Mouse (Mus musculus) adrenal gland, adult 18-20 months (tissue): ENCODE measurements around the gene Ak4. TPM values are rescaled to one million over a fixed set of nuclear protein-coding genes. Genes with fewer than 3 reads are reported as not detected.
"Not testable (repeated sequence)": the region's sequence is repeated elsewhere in the genome, so short reads cannot be mapped to it uniquely, and the experiment has no call there.

Experiments
- DNase-seq, 2 experiments: peaks; one replicate each; pipeline ENCODE4 v3.0.0; 2021 to 2022; ENCODE audit warnings: low spot score in 2 of 2
- long read RNA-seq, 2 experiments: library from polyadenylated mRNA; stranded (forward); transcript quantifications; one replicate each; pipeline ENCODE4 v2.0.0; 2021
- total RNA-seq, 2 experiments: library from RNA; stranded (reverse); gene quantifications; 1 replicate in 1 of 2; 2 replicates in 1 of 2; pipeline ENCODE4 v1.2.3; 2021

The Ak4 gene
- total RNA-seq = 1 to 10 TPM; 6.9 to 8.4 TPM
- long read RNA-seq, experiment 1 = 0 reads
- long read RNA-seq, experiment 2, partial matches to known transcripts = 1 of 4 reads
- long read RNA-seq, experiment 2, other reads (novel, unspliced or antisense) = 3 of 4 reads

DNA sequence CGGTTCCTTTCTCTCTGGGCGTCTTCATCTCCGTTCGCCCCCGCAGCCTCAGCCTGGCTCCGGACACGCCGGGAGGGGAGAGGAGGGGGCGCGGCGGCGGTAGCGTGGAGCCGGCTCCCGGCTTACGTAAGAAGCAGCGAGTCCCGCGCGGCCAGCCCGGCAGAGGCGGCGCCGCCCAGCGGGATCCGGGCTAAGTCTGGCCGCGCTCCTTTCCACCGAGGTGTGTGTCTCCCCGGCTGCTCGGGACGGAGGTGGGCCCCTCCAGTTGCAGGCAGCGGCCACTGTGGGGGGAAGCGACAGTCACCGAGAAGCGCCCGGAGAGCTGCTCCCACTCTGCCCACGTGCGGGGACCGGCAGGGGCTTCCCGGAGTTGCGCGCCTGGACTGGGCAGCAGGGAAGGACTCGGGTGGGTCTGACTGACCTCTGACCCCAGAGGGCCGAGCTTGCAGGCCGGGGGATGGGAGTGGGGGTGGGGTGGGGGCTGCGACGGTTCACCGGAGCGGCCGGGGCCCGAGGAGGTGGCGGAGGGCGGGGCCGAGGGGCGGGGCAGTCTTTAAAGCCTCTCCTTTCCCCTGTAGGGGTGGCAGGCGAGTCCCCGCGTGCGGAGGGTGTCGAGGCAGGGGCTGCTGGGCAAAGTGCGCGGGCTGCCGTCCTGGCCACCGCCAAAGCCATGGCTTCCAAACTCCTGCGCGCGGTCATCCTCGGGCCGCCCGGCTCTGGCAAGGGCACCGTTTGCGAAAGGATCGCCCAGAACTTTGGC lies at the start of gene Ak4:
Gene Ak4 (plus strand): TSS at position 127 of the 760 bp plus-strand sequence.
- DNase-seq = peak; percentile 56 to 61

DNA sequence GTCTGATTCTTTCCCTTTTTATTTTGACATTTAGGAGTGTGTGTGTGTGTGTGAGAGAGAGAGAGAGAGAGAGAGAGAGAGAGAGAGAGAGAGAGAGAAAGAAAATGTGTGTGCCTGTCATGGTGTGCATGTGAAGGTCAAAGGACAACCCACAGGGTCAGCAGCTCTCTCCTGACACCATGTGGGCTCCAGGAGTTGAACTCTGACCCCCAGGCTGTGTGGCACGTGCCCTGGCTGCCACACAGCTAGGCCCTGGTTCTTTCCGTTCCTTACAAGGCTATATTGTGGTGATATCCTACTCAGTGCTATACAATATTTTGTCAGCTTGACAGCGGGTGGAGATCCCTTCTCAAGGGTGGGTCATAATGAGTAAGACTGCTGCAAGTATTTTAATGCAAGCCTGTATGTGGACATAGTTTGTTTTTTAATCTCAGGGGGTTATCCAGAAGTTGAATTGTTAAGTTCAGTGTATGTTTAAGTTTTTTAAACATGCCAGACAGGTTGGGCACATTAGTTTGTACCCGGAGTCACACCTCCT lies 49.3 kb upstream of the Ak4 start:
- no peak for DNase-seq

DNA sequence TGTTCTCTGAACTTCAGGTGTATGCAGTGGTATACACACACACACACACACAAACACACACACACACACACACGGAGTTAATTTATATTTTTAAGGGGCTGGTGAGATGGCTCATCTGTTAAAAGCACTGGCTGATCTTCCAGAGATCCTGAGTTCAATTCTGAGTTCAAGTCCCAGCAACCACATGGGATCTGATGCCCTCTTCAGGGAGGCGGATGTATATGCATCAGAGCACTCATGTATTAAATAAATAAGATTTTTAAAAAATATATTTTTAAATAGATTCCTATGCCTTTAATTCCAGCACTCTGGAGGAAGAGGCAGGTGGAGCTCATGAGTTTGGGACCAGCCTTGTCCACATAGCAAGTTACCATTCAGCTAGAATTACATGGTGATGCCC lies 46.8 kb upstream of the Ak4 start:
- no peak for DNase-seq

DNA sequence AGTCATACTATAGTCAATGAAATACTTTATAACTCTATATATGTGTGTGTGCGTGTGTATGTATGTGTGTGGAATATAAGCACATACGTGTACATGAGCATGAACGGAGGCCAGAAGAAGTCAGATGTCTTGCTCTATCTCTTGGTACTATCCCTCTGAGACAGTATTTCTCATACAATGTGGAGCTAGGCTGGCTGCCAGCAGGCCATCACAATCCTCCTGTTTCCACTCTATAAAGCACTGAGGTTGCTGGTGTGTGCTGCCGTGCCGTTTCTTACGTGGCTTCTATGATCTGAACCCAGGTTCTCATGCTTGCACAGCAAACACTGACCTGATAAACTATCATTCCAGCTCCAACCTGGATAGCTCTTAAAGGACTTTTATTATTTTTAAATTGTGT lies 46.3 kb upstream of the Ak4 start:
- no peak for DNase-seq

DNA sequence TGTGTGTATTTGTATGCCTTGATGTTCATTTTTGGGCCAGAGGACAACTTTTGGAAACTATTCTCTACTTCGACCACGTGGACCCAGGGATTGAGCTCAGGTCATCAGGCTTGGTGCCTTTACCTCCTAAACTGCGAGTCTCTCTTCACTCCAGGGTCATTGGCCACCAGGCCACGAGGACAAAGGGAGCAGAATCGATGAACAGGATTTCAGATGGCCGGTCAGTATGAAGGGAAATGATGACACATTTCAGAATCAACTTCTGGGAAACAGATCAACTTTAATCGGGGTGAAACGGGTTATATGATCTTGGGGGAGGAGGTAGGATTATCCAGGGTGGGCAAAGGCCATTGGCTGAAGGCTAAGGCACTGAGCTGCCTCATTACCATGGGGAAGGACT lies 45.0 kb upstream of the Ak4 start:
- DNase-seq = no peak

DNA sequence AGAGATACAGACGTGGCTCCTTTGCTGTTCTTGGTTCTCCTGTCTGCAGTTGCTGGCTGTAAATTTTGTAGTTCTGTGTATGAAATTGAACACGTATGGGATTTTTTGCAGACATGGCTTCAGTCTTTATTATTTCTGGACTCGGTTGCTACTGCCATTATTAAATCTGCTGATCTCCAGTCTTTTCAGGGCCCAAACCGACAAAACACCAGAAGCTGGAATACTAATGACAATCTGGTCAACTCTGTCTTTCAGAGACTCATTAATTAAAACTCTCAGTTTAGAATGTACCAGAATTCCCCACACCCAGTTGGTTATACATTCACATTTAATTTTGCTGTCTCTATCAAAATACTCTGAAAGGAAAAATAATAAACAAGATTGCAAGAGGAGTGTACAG lies 42.2 kb upstream of the Ak4 start:
- no peak for DNase-seq

DNA sequence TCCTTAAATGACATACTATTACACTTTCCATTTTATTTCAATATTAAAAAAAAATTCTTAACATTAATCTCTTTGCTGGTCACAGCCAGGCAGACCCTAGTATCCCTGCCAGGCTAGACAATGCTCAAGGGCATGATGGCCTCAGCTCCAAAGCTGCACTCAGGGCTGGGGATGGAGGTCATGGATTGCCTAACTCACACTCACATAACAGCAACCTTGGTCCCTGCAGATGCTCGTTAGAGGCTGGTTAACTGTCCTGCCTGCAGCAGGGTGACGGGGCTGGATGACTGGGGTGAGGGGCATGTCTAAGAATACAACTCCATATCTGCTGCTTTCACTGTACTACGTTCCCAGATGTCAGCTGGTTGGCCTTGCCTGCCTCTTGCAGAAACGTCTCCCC lies 40.8 kb upstream of the Ak4 start:
- DNase-seq = peak in 1 of 2 experiments; percentile 34

DNA sequence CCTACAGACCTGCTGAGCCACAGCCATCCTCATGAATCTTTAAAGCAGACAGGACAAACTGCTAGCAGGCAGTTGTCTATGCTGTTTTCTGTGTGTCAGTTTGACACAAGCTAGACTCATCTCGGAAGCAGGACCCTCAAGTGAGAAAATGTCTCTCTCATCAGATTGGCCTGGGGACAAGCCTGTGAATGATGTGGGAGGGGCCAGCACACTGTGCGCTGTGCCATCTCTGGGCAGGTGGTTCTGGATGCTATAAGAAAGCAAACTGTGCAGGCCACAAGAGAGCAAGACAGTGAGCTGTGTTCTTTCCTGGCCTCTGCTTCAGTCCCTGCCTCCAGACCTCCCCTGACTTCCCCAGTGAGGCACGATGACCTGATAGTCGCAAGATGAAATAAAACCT lies 40.3 kb upstream of the Ak4 start:
- DNase-seq = no peak

DNA sequence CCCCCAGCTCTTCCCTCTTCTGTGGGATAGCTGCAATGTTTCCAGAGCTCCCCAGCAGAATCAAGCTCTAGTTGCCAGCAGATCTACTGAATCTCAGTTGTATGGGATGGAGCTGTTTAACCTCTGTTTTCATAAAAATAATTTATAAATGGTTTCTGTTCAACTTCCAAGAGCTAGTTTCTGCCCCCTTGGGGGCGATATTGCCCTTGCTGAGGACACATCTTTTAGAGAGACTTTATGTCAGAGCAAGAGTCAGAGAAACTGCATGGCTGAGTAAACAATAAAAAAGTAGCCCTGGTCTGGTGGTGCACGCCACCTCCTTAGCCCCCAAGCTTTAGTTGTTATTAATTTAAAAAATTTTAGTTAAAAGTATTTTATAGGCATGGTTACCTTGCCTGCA lies 34.1 kb upstream of the Ak4 start:
- no peak for DNase-seq

DNA sequence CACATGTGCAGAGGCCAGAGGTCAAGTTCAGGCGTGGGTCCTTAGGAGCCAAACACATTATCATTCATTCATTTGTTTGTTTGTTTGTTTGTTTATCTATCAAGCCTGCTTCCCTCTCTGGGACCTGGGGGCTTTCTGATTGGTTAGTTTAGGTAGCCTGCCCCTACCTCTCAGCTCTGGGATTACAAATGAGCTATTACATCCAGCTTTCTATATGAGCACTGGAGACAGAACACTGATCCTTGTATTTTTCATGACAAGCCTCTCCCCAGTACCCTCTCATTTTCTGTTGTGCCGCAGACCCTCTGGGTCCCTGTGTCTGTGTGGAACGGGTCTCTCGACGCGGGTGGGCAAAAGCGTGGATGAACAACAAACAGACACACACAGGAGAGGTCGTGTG lies 30.8 kb upstream of the Ak4 start:
- no peak for DNase-seq

DNA sequence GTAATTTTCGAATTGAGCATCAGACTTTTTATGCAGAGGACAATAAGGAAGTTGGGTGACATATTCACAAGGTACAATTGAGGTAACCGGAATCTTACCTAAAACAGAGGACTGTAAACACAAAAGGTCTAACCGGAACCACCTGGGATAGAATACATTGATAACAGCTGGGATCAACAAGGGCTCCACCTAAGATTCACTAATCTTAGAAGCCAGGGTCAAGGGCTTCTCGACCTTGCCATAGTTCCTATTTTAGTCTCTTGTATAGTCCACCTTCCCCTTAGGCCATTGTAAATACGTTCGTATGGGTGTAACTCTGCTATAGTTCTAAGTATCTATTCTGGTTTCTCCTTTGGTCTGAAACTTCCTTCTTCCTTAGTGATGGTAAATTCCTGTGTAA lies 30.4 kb upstream of the Ak4 start:
- DNase-seq = not testable (repeated sequence)

DNA sequence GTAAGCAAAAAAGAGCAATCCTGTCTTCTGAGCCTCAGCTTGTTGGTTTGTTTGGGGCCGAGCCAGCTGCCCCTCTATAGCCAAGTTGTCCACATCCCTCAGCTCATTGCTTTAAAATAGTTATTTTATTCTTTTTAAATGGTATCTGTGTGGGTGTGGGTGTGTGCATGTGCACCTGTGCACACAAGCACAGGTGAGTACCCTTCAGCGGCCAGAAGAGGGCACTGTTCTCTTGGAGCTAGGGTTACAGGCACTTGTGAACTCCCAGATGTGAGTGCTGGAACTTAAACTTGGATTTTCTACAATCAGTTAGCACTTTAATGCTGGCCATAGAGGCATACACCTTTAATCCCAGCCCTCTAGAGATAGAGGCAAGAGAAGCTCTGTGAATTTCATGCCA lies 26.8 kb upstream of the Ak4 start:
- DNase-seq = peak; percentile 26 to 46

DNA sequence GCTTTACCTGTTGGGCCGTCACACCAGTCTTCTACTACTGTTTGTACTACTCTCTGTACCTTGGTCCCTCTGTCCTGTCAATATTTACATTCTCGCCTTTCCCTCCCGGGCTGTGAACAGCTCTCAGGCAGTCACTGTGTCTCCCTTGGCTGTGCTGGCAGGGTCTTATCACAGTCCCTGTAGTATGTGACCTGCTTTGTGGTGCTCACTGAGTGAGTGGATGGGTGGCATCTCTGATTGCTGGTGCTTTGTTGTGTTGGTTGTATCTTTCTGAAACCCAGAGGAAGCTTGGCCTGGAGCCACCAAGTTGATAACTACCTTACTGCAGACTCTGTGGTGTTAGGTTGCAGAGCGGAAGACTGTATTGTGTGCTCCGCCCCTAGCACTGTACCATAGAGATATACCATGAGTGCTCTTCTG lies 25.8 kb upstream of the Ak4 start:
- no peak for DNase-seq

DNA sequence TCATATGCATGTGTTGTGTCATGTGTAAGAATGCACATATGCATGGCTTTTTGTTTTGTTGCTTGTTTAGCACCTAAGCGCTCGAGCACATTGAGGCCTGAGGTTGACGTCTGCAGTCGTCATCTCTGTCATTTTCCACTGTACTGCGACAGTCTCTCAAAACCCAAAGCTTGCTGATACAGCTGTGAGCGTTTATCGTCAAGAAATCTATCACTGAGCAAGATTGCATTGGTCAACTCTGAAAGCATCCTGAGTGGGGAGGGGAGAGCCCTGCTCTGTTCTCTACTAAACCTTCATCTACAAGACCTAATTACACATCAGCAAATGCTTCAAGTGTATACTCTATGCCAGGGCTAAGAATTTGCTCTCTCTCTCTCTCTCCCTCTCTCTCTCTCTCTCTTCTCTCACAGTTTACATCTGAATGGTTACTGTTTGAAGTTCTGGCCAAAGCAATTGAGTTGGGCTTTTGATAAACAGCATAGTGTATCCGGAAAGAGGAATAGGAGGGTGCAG lies 24.0 kb upstream of the Ak4 start:
- no peak for DNase-seq

DNA sequence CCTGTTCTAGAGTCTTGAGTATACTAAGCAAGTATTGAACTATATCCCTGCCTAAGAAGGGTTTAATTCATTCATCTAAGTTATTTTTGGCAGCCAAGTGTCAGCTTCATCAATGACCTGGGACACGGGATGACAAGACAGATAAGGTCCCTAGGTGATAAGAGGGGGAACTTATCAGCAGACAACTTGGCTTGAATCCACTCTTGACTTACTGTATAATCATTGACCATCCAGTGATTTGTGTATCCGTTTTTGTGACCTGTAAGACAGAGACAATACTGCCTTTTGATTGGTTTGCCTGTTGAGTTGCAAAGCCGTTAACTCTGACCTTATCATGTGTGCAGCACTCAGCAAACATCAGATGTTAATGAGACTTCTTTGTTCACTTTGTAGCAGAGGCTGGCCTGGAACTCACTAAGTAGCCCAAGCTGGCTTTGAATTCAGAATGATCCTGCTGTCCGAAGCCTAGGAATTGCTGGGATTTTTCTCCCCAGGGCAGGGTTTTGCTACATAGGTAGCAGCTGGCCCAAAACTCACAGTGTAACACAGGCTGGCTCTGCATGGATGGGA lies 19.0 kb upstream of the Ak4 start:
- no peak for DNase-seq

DNA sequence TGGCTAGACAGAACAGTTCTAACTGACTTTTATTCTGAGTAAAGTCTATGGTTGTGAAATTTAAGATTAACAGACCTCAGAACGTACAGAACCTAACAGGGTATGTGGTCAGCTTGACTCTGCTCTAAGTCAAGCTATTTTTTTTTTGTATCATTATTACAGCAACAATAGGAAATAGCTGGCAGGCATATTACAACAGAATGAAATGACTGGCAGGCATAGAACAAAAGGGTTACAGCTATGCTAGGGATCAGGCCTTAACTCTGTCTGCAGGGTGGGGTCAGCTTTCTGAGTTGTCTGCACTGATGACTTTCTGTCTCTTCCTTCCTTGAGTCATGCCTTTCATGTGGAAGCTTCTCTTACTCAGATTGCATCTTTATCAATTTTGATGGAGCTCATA lies 17.1 kb upstream of the Ak4 start:
- DNase-seq = no peak

DNA sequence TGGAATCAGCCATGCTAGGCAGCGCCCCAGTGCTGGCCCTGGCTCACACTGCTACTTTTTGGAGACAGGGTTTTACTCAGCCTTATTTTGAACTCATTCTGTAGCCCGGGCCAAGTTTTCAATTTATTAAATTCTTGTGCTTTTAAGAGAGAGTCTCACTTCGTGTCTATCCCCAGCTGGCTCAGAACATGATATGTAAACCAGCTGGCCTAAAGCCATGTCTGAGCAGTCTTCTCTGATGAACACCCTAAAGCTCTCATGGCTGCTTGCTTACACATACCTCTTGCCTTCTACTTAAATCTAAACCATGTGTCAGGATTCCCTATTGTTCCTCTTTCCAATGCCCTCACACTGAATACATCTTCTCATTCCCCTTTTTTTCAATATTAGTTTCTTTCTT lies 14.2 kb upstream of the Ak4 start:
- DNase-seq = no peak

DNA sequence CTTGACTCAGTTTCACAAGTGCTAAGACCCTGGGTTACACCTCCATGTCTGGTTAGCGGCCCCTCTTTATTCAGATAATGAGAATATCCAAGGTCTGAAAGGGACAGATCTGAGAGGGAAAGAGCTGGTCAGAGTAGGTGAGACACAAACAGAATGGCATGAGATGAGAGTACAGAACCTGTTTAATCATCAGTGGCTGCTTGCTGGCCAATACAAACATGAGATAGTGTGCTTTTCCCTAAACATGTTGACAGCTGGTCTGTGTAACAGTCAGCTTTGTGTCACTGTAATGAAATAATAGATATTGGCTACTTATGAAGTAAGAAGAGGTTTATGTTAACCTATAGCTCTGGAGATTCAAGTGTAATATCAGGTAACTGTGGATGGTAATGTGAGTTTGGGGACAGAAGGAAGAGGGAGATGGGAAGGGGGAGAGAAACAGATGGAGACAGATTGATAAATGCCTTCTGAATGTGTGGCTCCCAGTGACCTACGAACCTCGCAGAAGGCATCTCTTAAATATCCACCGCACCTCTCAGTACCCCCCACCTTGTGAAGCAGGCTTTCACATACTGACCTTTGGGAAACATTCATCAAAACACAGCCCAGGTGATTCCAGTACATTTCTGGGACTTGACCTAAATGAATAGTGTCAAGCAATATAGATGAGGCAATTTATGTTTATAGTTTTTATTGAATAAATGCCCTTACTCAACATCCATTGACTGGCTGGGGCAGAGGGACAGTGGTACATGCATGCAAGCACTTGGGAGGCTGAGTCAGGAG lies 12.5 kb upstream of the Ak4 start:
- DNase-seq = no peak

DNA sequence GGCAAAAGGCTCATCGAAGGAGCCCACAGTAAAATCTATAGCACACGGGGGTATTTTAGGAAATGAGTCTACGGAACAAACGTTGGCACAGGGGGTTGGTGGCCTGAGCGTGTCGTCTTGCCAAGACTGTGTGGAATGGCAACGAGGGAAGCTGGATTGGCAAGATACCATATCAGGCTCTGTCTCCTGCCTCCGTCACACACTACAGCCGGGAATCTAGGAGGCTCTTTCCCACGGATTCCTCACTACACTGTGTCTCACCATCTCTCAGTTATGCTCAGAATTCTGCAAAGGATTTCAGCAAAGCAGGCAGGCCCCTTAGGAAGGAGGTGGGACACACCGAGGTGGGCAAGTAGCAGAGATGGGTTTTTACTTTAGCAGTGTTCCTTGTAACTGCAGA lies 2.1 kb upstream of the Ak4 start:
- no peak for DNase-seq

DNA sequence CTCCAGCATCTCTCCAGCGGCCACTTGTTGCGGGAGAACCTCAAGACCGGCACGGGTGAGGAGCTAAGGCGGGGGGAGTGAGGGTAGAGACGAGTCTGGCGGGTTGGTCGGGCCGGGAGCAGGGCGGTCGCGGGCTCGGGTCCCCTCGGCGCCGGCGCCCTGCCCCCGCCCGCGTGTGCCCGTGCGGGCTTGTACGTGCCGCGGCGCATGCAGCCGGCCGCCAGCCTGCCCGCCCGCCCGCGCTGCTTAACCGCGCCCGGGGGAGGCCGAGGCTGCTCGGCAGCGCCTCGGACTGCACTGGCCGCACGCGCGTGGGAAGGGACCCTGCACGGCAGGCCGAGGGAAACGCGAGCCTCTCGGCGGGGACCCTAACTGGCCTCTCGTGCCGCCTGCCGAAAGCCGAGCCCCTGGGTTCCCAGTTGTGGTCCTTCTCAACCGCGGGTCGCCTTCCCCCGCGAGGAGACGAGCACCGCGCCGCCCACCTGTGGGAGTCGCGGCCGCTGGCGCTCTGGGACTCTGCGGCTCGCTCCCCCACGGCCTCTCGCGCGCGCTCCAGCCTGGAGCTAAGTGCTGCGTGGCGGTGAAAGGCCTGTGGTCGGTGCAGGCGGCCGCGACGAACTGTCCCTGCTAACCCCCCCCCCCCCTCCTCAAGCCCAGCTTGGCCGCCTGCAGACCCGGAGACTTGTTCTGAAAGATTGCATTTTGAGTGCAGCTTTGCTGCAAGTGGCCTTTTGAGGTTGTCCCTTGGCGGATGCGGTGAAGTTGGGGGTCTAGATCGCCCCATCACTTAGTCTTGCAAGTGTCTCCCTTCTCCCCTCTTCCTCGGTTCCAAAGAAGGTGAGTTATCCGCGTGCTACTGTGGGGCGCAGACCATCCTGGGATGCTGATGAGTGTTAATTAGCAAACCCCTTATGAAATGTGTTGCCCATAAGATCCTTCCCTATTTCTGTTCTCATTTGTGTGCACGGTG lies 1.1 kb downstream of the Ak4 start:
- DNase-seq = peak; percentile 18 to 27
